Mouse (Mus musculus) hindbrain, embryonic 13.5 days (tissue): ENCODE data around the gene Abcb1b. TPM values are rescaled to one million over a fixed set of nuclear protein-coding genes. Genes with fewer than 3 reads are reported as not detected.

Source experiments
- ATAC-seq: fragments of 200-750 bp; cut with Nextera tagmentation; 2 replicates; pipeline ENCODE4 v1.8.0; 2017; ENCODE audit warnings: moderate TSS enrichment; ENCODE audit not compliant: low FRiP score
- H3K27ac ChIP-seq: fragments of 300-500 bp; sonication (generic); 2 replicates; pipeline ENCODE4 v1.5.1; 2015; ENCODE audit warnings: inconsistent platforms, mild to moderate bottlenecking, moderate library complexity
- H3K27me3 ChIP-seq: fragments of 300-500 bp; sonication (generic); 2 replicates; pipeline ENCODE4 v1.6.1; 2015; ENCODE audit warnings: mild to moderate bottlenecking, inconsistent platforms
- H3K36me3 ChIP-seq: fragments of 300-500 bp; sonication (generic); 2 replicates; pipeline ENCODE4 v1.6.1; 2015; ENCODE audit warnings: mild to moderate bottlenecking, inconsistent platforms
- H3K4me1 ChIP-seq: fragments of 300-500 bp; sonication (generic); replicated peaks from 2 replicates; pipeline ENCODE4 v1.6.1; 2015; ENCODE audit warnings: inconsistent platforms
- H3K4me2 ChIP-seq: fragments of 300-500 bp; sonication (generic); 2 replicates; pipeline ENCODE4 v1.6.1; 2015; ENCODE audit warnings: inconsistent platforms, mild to moderate bottlenecking, moderate library complexity
- H3K4me3 ChIP-seq: fragments of 300-500 bp; sonication (generic); 2 replicates; pipeline ENCODE4 v1.5.1; 2015; ENCODE audit warnings: mild to moderate bottlenecking, inconsistent platforms
- H3K9ac ChIP-seq: fragments of 300-500 bp; sonication (generic); 2 replicates; pipeline ENCODE4 v1.6.1; 2015; ENCODE audit warnings: mild to moderate bottlenecking, inconsistent platforms
- H3K9me3 ChIP-seq: fragments of 300-500 bp; sonication (generic); 2 replicates; pipeline ENCODE4 v1.6.1; 2016; ENCODE audit warnings: inconsistent platforms
- WGBS: fragments of 180-500 bp; shearing (Covaris S2); methylation state at CpG from one replicate; pipeline ENCODE4 v1.1.7; 2015; 5-methylcytosine and 5-hydroxymethylcytosine counted together
- polyA plus RNA-seq: library from polyadenylated mRNA; unstranded; fragments of >200 nt; fragmentation: Nextera tagmentation; extraction: Ambion mirVana; gene quantifications from 2 replicates; pipeline ENCODE4 v1.2.1, GENCODE M21; 2015

Gene Abcb1b
- polyA plus RNA-seq, 1 experiment from 2014 or later, result 0.23 TPM

GRCm38 (mm10) chr5:8904539-8904938, 106.6 kb downstream of the Abcb1b start:
- Histone ChIP-seq H3K9me3 (no peaks in the 10 kb centered on the region), H3K4me3 (no peak overlapping the region), H3K27ac (no peak overlapping the region), H3K4me1 (peaks cover 5% of the 10 kb centered on the region; the same call in 1 of the 2 replicates), H3K36me3 (no peaks in the 10 kb centered on the region), H3K9ac (no peak overlapping the region), H3K4me2 (no peak overlapping the region), H3K27me3 (no peaks in the 10 kb centered on the region)
- no peak for ATAC-seq
- 25% methylated on average over 6 of the region's 6 CpGs for WGBS

DNA sequence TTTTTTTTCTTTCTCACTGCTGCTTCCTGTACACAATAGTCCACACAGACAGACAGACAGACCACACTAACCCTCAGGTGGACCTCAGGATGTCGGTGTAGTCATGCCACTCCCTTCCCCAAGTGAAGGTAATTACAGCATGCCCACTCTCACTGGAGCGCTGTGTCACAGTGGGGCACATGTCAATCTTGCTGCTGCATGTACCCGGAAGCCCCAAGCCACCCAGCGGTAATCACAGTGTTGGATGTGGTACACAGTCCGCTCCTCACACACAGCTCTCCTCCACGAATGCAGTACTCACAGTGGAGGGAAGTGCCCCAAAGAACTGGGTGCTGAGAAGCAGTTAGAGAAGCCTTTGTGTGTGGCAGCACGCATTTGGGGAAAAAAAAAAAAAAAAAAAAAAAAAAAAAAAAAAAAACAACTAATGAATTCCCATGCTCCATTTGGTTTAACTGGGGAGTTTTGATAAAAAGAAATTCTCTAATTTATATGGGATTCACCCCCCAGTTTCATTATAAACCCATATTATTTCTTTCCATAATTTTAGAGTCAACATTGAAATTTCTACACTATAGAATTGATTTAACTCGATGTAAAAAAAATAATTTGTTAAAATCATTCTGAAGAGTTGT, 113.7 kb downstream of the Abcb1b start:
- no peaks in the 10 kb centered on the region for H3K4me1 ChIP-seq
- H3K9ac ChIP-seq, result no peak overlapping the region
- no peak overlapping the region for H3K4me2 ChIP-seq
- ATAC-seq, result no peak
- no peaks in the 10 kb centered on the region for H3K27me3 ChIP-seq
- no peaks in the 10 kb centered on the region for H3K9me3 ChIP-seq
- 78% methylated on average over 8 of the region's 8 CpGs for WGBS
- H3K4me3 ChIP-seq, result no peak overlapping the region
- no peaks in the 10 kb centered on the region for H3K36me3 ChIP-seq
- H3K27ac ChIP-seq, result no peak overlapping the region

Other genes with a start within 250 kb of the Abcb1b start
- gene Rundc3b, start 175.2 kb upstream of the Abcb1b start, polyA plus RNA-seq, result 34.4 and 35.9 TPM in 2 replicates
- gene Abcb1a, start 138.1 kb upstream of the Abcb1b start, polyA plus RNA-seq, result 1.4 and 1.5 TPM in 2 replicates
- gene Abcb4, start 95.6 kb downstream of the Abcb1b start, polyA plus RNA-seq, result 0.74 and 0.95 TPM in 2 replicates
- 23.1 and 23.3 TPM in 2 replicates for gene Crot, start 199.2 kb downstream of the Abcb1b start, polyA plus RNA-seq